Mouse (Mus musculus) embryo, embryonic 11.5 days (tissue): ENCODE measurements around the gene Fnbp1l.

ENCODE experiments used
- DNase-seq: peaks from one replicate; pipeline ENCODE4 v3.0.0-alpha.2; 2012; ENCODE audit warnings: low read depth, low spot score

Fnbp1l gene

DNA sequence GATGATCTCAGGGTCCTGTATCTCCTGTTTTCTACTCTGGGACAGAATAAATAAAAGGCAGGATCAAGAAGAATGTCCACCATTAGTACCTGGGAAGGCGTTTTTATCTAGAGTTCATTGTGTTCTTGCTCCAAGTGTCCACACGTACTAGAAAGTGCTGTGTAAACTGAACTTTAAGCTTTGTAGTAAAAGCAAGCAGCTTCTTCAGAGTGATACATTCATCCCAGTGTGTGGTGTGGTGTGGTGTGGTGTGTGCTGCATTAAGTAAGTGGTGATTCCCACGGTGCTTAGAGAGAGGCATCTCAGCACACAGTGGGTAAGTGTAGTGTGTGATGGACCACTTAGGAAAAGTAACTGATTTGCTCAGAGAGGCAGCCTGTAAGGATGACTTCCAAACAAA is 91.0 kb downstream of the Fnbp1l start:
- no peak for DNase-seq

GRCm38 (mm10) chr3:122521294-122521693 is 98.2 kb downstream of the Fnbp1l start:
- DNase-seq, result no peak

DNA sequence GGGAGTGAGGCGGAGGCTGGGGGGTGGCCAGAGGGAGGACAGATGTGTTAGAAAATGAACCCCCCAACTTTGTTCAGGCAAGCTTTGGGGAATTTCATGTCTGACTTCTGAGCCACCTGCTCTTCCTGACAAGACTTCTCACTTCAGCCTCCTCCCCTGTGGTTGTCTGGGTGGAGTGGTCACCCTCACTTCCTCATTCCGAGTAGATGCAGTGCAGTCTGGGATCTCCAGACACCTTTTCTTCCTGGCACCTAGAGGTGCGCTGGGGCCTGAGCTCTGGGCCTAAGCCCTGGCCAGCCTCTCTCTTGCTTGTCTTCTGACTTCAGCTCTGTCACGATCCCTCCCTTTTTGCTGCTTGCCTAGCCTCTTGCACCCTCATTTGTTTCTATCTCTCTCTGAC is 98.6 kb downstream of the Fnbp1l start:
- no peak for DNase-seq

GRCm38 (mm10) chr3:122520365-122520764 is 99.2 kb downstream of the Fnbp1l start:
- no peak for DNase-seq

DNA sequence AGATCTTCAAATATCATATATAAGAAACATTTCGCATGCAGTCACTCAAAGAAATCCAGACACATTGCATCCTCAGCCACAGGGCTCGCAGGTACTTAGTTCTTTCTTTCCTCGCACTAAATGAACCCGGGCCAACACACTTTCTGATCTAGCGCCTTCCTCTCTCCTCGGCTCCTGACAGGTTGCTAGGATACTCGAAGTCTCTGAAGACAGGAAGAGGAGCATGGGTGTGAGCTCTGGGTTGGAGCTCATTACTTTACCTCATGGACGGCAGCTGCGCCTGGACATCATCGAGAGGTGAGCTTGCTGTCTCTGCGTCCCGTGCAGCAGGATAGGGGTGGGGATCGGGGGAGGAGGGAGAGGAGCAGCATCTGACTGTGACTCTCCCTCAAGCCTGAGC is 100.4 kb downstream of the Fnbp1l start:
- DNase-seq, result no peak

DNA sequence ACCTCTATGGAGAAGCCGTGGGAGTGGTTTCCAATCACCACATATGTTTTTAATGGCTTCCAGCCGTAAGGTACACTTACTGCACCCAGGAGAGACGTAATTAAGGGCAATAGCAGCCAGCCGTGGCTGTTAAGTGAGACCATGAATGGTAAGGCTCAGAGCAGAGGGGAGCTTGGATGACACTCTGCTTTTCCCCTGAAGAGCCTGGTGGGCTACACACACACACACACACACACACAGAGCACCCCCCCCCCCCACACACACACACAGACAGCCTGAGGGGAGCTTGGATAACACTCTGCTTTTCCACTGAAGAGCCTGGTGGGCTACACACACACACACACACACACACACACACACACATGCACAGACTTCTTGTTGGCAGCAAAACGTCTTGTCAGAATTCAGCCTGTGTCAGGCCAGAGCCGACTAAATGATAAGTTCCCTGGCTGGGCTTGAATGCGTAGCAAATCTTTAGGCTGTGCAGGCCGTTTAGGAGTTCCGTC is 101.2 kb downstream of the Fnbp1l start:
- no peak for DNase-seq

DNA sequence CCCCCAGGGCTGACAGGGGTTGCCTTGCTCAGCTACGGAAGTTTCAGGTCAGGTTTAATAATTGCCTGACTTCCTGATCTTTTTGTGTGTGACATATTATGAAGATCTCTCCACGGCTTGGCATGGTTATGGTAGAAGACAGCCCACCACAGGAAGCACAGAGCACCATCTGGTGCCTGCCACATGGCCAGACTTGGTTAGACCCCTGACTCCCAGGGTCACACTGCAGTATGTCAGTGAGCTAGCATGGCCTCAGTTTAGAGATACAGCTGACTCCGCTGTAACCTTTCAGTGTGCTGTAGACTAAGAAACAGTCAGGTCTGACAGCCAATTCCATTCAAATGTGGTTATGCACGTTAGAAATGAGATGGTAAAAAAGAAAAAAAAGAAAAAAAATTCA is 101.8 kb downstream of the Fnbp1l start:
- DNase-seq, result no peak

- DNase-seq, result no peak
Measured at GRCm38 (mm10) chr3:122516327-122516695, 103.2 kb downstream of the Fnbp1l start.

GRCm38 (mm10) chr3:122515568-122516326 is 103.8 kb downstream of the Fnbp1l start:
- DNase-seq, result no peak

DNA sequence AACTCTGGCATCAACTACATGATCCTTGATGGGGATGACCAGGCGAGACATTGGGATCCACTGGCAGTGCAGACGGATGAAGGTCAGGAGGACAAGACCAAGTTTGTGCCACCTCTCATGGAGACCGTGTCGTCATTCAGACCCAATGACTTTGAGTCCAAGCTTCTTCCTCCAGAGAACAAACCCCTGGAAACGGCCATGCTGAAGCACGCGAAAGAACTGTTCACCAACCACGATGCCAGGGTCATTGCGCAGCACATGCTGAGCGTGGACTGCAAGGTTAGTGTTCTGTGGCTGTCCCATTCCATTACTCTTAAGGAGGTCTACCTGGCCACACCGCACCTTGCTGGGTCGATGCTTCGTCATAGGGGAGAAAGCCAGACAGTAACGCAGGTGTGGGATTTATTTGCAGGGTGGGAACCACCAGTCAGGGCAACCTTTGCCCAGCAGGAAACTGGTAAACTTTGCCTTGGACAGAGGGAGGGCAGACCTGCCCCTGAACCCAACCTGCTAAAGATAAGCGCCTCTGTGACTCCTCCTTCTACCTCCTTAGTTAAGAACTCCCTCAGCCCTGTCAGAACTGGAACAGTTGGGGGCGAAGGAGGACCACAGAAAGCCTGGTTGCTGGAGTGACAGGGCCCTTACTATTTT is 106.7 kb downstream of the Fnbp1l start:
- DNase-seq, result no peak

DNA sequence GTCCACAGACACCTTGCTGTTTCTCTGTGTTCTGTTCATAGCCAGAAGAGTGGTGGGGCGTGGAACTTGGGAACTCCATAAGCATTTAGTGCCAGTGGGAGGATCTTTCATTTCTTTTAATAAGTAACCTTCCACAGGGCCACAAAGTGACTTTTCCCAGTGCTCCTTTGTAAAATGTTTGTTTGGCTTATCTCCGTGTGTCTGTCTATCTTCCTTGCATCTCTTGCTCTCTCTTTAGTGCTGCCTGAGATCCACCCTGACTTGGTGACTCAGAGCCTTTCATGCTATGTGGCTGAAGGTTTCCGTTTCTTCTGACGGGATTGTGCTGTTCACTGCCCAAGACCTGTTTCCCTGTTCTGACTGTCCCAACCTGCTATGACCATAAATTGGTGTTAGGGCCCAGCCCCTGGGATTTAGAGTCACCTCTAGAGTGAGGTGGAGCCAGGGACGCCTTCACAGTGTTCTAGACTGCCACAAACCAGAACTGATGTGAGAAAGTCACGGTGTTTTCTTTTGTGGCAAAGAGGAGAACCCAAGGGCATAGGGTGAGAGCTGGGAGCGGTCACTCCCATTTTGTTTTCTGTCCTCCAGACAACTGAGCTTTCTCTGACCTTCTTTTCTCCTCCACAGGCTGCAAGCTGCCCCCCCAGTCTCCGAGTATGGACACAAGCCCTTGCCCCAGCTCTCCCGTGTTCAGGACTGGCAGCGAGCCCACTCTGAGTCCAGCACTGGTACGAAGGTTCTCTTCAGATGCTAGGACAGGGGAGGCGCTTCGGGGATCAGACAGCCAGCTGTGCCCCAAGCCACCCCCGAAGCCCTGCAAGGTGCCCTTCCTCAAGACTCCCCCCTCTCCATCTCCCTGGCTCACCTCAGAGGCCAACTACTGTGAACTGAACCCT is 107.5 kb downstream of the Fnbp1l start:
- no peak for DNase-seq

GRCm38 (mm10) chr3:122510932-122511331 is 108.6 kb downstream of the Fnbp1l start:
- DNase-seq, result no peak

GRCm38 (mm10) chr3:122510240-122510750 is 109.2 kb downstream of the Fnbp1l start:
- no peak for DNase-seq

DNA sequence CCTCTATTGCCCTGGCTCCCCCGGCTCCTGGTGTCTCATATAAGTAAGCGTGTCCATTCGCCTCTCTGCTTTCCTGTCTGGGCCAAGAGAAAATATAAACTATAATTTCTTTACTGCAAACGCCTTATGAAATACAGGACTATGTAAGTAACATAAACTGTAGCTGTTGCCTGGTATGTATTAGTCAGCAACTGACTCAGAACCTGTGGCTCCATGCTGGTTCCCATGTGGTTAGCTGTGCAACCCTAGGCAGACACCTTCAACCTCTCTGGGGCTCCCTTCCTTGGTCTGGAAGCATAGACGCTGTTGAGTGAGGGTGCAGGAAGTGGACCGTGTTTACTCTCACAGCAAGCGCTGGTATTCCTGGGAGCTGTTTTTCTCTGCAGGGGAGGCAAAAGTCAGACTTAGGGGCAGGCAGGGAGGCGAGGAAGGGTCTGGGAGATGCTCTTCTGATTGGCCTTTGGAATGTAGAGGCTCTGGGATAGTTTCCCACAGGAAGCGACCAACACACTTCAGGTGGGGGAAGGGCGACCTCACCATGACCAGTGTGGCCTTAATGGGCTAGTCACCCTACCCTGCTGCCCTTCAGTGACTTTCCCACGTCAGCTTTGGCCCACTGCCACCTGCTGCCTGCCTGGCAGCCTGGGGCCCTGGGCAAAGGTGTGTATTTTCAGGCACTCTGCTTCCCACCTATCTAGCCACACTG is 109.8 kb downstream of the Fnbp1l start:
- DNase-seq, result no peak

- peak; percentile 51 for DNase-seq
Measured at GRCm38 (mm10) chr3:122509084-122509483, 110.4 kb downstream of the Fnbp1l start.

- no peak for DNase-seq
Measured at GRCm38 (mm10) chr3:122507826-122508225, 111.7 kb downstream of the Fnbp1l start.

GRCm38 (mm10) chr3:122506343-122506916 is 113.1 kb downstream of the Fnbp1l start:
- DNase-seq, result no peak

- no peak for DNase-seq
Measured at GRCm38 (mm10) chr3:122500929-122501328, 118.6 kb downstream of the Fnbp1l start.

- no peak for DNase-seq
Measured at GRCm38 (mm10) chr3:122499647-122500046, 119.9 kb downstream of the Fnbp1l start.

- DNase-seq, result no peak
Measured at GRCm38 (mm10) chr3:122498528-122498927, 121.0 kb downstream of the Fnbp1l start.

GRCm38 (mm10) chr3:122497871-122498270 is 121.6 kb downstream of the Fnbp1l start:
- no peak for DNase-seq
